34 mouse cellular contexts compared by ENCODE assay signal in the genomic region with DNA sequence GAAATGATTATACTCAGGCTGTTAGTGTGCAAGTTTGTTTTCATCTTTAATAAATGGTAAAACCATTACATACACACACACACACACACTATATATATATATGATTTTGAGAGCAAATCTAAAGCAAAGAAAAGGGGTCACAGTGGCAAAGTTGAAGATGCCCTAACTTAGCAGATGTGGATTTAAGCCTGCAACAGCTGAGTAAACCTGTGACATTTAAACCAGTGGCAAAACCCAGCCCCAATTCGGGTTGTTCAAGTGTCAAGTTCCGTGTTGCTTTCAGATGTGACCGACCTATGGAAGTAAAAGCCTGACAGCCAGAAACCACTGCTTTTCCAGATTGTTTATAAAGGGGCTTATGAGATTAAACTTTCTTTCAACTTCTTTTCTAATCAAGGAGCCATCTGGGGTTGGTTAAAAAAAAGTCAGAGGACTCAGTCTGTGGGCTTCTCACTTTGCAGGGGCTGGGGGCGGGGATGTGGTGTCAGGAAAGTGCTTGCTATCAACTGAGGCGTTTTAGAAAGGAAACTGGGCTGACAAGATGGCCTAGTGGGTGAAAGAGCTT. TPM values are rescaled to one million over a fixed set of nuclear protein-coding genes. Genes with fewer than 3 reads are reported as not detected.
A peak's percentile ranks its signal among the peaks of the same experiment; 100 is the strongest.
DNase-seq lines count a peak whose midpoint lies in the region; ATAC-seq and TF ChIP-seq lines count a peak whose summit lies in the region.
"Had no signal": no experiment of that assay in that cellular context is flagged by ENCODE, and none has a peak within 500 bp of the region (broad histone marks: within the 10 kb centered on the region; RNA-seq: fewer than 3 reads in every experiment).

No protein-coding gene starts in this region.

- no peaks in the 10 kb centered on the region for H3K79me2 ChIP-seq in myocyte (ENCODE audit: control insufficient read depth, insufficient read depth)

- no peak for DNase-seq in kidney, postnatal 14 days
- peak; percentile 26 for DNase-seq in 416B (ENCODE audit: low read depth)
- DNase-seq in embryonic facial prominence, embryonic 10.5 days (ENCODE audit: low spot score), result peak; percentile 60
- DNase-seq: adrenal gland, adult 2 months; adrenal gland, postnatal 36 days; cerebellum, adult 2 months; cerebellum, postnatal 25 days; heart, adult 2 months; heart, postnatal 10 days; kidney, adult 18-20 months; kidney, postnatal 4 days; layer of hippocampus, adult 9-11 months; midbrain, embryonic 14.5 days; right cerebral cortex, postnatal 4 days; thymus, adult 2 months; thymus, postnatal 36 days had no signal

- H3K36me3 ChIP-seq in kidney, embryonic 14.5 days (ENCODE audit: control insufficient read depth, insufficient read depth, low read length), result peaks cover 5% of the 10 kb centered on the region; the same call in 1 of the 2 replicates
- H3K36me3 ChIP-seq in embryonic facial prominence, embryonic 10.5 days (replicated peaks), result peaks cover 11% of the 10 kb centered on the region
- no peaks in the 10 kb centered on the region for H3K36me3 ChIP-seq in myocyte (ENCODE audit: control insufficient read depth, insufficient read depth)
- H3K36me3 ChIP-seq in hindbrain, embryonic 12.5 days, result peaks cover 10% of the 10 kb centered on the region
- peaks cover 12% of the 10 kb centered on the region for H3K36me3 ChIP-seq in forebrain, embryonic 15.5 days
- H3K36me3 ChIP-seq: liver, embryonic 15.5 days had no signal

- H3K27ac ChIP-seq in kidney, embryonic 14.5 days (ENCODE audit: low read depth, low read length), result no peak overlapping the region
- no peak overlapping the region for H3K27ac ChIP-seq in embryonic facial prominence, embryonic 10.5 days (replicated peaks)
- H3K27ac ChIP-seq in hindbrain, embryonic 12.5 days, result no peak overlapping the region
- H3K27ac ChIP-seq in forebrain, embryonic 15.5 days (replicated peaks), result no peak overlapping the region
- H3K27ac ChIP-seq: forebrain, embryonic 10.5 days; heart, adult 2 months; heart, embryonic 13.5 days; hindbrain, embryonic 15.5 days; liver, embryonic 15.5 days; lung, embryonic 15.5 days had no signal

- H3K27me3 ChIP-seq in kidney, embryonic 14.5 days (ENCODE audit: control insufficient read depth, insufficient read depth, low read length), result no peaks in the 10 kb centered on the region
- peaks cover 16% of the 10 kb centered on the region for H3K27me3 ChIP-seq in embryonic facial prominence, embryonic 10.5 days (replicated peaks; ENCODE audit: low read depth, poor library complexity, severe bottlenecking)
- no peaks in the 10 kb centered on the region for H3K27me3 ChIP-seq in myocyte (ENCODE audit: control insufficient read depth, insufficient read depth, insufficient read length)
- H3K27me3 ChIP-seq in hindbrain, embryonic 12.5 days, result peaks cover 8% of the 10 kb centered on the region; the same call in 1 of the 2 replicates
- no peaks in the 10 kb centered on the region for H3K27me3 ChIP-seq in forebrain, embryonic 15.5 days
- H3K27me3 ChIP-seq: CH12.LX; heart, embryonic 13.5 days; hindbrain, embryonic 15.5 days; lung, embryonic 15.5 days had no signal

- no peak overlapping the region for H3ac ChIP-seq in myocyte (ENCODE audit: control insufficient read depth, insufficient read length)

- H3K4me3 ChIP-seq in kidney, embryonic 14.5 days (ENCODE audit: low read length), result no peak overlapping the region
- H3K4me3 ChIP-seq in embryonic facial prominence, embryonic 10.5 days, result no peak overlapping the region
- H3K4me3 ChIP-seq in myocyte, result no peak overlapping the region
- H3K4me3 ChIP-seq in hindbrain, embryonic 12.5 days, result no peak overlapping the region
- no peak overlapping the region for H3K4me3 ChIP-seq in forebrain, embryonic 15.5 days
- H3K4me3 ChIP-seq: forebrain, embryonic 10.5 days; heart, adult 2 months; heart, embryonic 13.5 days; hindbrain, embryonic 15.5 days; liver, embryonic 15.5 days; lung, embryonic 15.5 days had no signal

- H3K4me2 ChIP-seq in kidney, embryonic 14.5 days (replicated peaks; ENCODE audit: low read depth, low read length), result no peak overlapping the region
- no peak overlapping the region for H3K4me2 ChIP-seq in myocyte (ENCODE audit: low read depth)
- no peak overlapping the region for H3K4me2 ChIP-seq in hindbrain, embryonic 12.5 days (replicated peaks)
- H3K4me2 ChIP-seq in forebrain, embryonic 15.5 days (replicated peaks), result no peak overlapping the region
- H3K4me2 ChIP-seq: heart, embryonic 13.5 days; hindbrain, embryonic 15.5 days; liver, embryonic 15.5 days; lung, embryonic 15.5 days had no signal

- no peak for TF ChIP-seq POLR2A in myocyte (IDR thresholded peaks at IDR 0.05; ENCODE audit: insufficient read length, low read depth)

- H3K9me3 ChIP-seq in kidney, embryonic 14.5 days (ENCODE audit: control insufficient read depth, low read length), result no peaks in the 10 kb centered on the region
- no peaks in the 10 kb centered on the region for H3K9me3 ChIP-seq in embryonic facial prominence, embryonic 10.5 days
- H3K9me3 ChIP-seq in hindbrain, embryonic 12.5 days (replicated peaks), result no peaks in the 10 kb centered on the region
- no peaks in the 10 kb centered on the region for H3K9me3 ChIP-seq in forebrain, embryonic 15.5 days
- H3K9me3 ChIP-seq: forebrain, embryonic 10.5 days; heart, embryonic 13.5 days; hindbrain, embryonic 15.5 days; liver, embryonic 15.5 days; lung, embryonic 15.5 days had no signal

- H3K9ac ChIP-seq in kidney, embryonic 14.5 days (ENCODE audit: low read depth, low read length), result 0 out of 2 replicates have a peak overlapping the region, but pooled peaks have one; percentile 7
- H3K9ac ChIP-seq in hindbrain, embryonic 12.5 days, result no peak overlapping the region
- no peak overlapping the region for H3K9ac ChIP-seq in forebrain, embryonic 15.5 days (replicated peaks)
- H3K9ac ChIP-seq: heart, embryonic 13.5 days; hindbrain, embryonic 15.5 days; liver, embryonic 15.5 days; lung, embryonic 15.5 days had no signal

- ATAC-seq in kidney, embryonic 14.5 days (ENCODE audit: low FRiP score, low TSS enrichment), result no peak
- ATAC-seq in hindbrain, embryonic 12.5 days (ENCODE audit: low FRiP score), result no peak
- no peak for ATAC-seq in forebrain, embryonic 15.5 days (replicated peaks)
- ATAC-seq: activated CD4-positive, CD25-positive, alpha-beta regulatory T cell, adult 4 months; forebrain, embryonic 16.5 days had no signal

- WGBS in kidney, embryonic 14.5 days, result 33% methylated on average over 5 of the region's 5 CpGs
- 47% methylated on average over 5 of the region's 5 CpGs for WGBS in embryonic facial prominence, embryonic 10.5 days
- WGBS in hindbrain, embryonic 12.5 days, result 62% methylated on average over 5 of the region's 5 CpGs
- WGBS in forebrain, embryonic 15.5 days, result 73% methylated on average over 5 of the region's 5 CpGs

- 0 out of 2 replicates have a peak, but pooled peaks cover 6% of the 10 kb centered on the region for H3K4me1 ChIP-seq in kidney, embryonic 14.5 days (ENCODE audit: control insufficient read depth, insufficient read depth, low read length)
- H3K4me1 ChIP-seq in embryonic facial prominence, embryonic 10.5 days, result peaks cover 23% of the 10 kb centered on the region
- H3K4me1 ChIP-seq in hindbrain, embryonic 12.5 days, result peaks cover 7% of the 10 kb centered on the region; the same call in 1 of the 2 replicates
- H3K4me1 ChIP-seq in forebrain, embryonic 15.5 days, result peaks cover 12% of the 10 kb centered on the region

TF ChIP-seq in myocyte, 11 proteins besides CTCF, POLR2A, EP300 and RAD21 (continues in another document):
- TF ChIP-seq USF1 (IDR thresholded peaks at IDR 0.05; ENCODE audit: low read depth) (no peak), POLR2AphosphoS2 (IDR thresholded peaks at IDR 0.05; ENCODE audit: insufficient read length, low read depth) (no peak), MYOD1 (IDR thresholded peaks at IDR 0.05; ENCODE audit: control insufficient read depth in 1 of 3, insufficient read length in 2 of 3, low read depth in 2 of 3) (peak; percentile 39 to 80 (median 58)), SRF (IDR thresholded peaks at IDR 0.05; ENCODE audit: control insufficient read depth, insufficient read length, low read depth) (no peak), MAX (IDR thresholded peaks at IDR 0.05; ENCODE audit: low read depth) (no peak), MYOG (IDR thresholded peaks at IDR 0.05; ENCODE audit: control insufficient read depth in 1 of 3, insufficient read depth in 1 of 3, insufficient read length in 2 of 3, low read depth in 2 of 3) (no peak), REST (IDR thresholded peaks at IDR 0.05; ENCODE audit: insufficient read depth, insufficient read length) (no peak), TCF12 (IDR thresholded peaks at IDR 0.05; ENCODE audit: insufficient read depth, poor library complexity, severe bottlenecking) (peak; percentile 15)

RNA-seq across cellular contexts. Expression of a gene that starts 16.5 kb away (rescaled TPM):
- polyA plus RNA-seq in kidney, embryonic 14.5 days (2014; fragmentation: Nextera tagmentation; extraction: Ambion mirVana), result 42.1 and 49.8 TPM in 2 replicates
- 34.5 and 41.6 TPM in 2 replicates for polyA plus RNA-seq in embryonic facial prominence, embryonic 10.5 days (2016; fragmentation: Nextera tagmentation; extraction: Ambion mirVana)
- polyA plus RNA-seq in myocyte (2012; fragmentation: generic; extraction: Trizol), result 31.5 TPM
- 44.1 and 45.7 TPM in 2 replicates for polyA plus RNA-seq in hindbrain, embryonic 12.5 days (2016; fragmentation: Nextera tagmentation; extraction: Ambion mirVana)
- 67.3 and 72.6 TPM in 2 replicates for polyA plus RNA-seq in forebrain, embryonic 15.5 days (2015; fragmentation: Nextera tagmentation; extraction: Ambion mirVana)

RNA-seq across cellular contexts. Expression of a gene that starts 28.5 kb away (rescaled TPM):
- not detected in 2 replicates for polyA plus RNA-seq in kidney, embryonic 14.5 days (2014; fragmentation: Nextera tagmentation; extraction: Ambion mirVana)
- not detected in 2 replicates for polyA plus RNA-seq in embryonic facial prominence, embryonic 10.5 days (2016; fragmentation: Nextera tagmentation; extraction: Ambion mirVana)
- not detected for polyA plus RNA-seq in myocyte (2012; fragmentation: generic; extraction: Trizol)
- polyA plus RNA-seq in hindbrain, embryonic 12.5 days (2016; fragmentation: Nextera tagmentation; extraction: Ambion mirVana), result not detected in 2 replicates
- polyA plus RNA-seq in forebrain, embryonic 15.5 days (2015; fragmentation: Nextera tagmentation; extraction: Ambion mirVana), result not detected in 2 replicates
- polyA plus RNA-seq: adrenal gland, adult 2 months; cerebellum, adult 2 months; forebrain, embryonic 10.5 days; forebrain, embryonic 16.5 days; heart, adult 2 months; heart, embryonic 13.5 days; hindbrain, embryonic 15.5 days; intestine, embryonic 14.5 days; kidney, embryonic 16.5 days; limb, embryonic 11.5 days; liver, adult 2 months; liver, embryonic 15.5 days; lung, embryonic 15.5 days; midbrain, embryonic 14.5 days; neural tube, embryonic 11.5 days; spleen, adult 2 months; thymus, adult 2 months had no signal

RNA-seq across cellular contexts. Expression of a gene that starts 30.9 kb away (rescaled TPM):
- polyA plus RNA-seq in kidney, embryonic 14.5 days (2014; fragmentation: Nextera tagmentation; extraction: Ambion mirVana), result 2.2 and 6.1 TPM in 2 replicates
- 1.5 and 1.6 TPM in 2 replicates for polyA plus RNA-seq in embryonic facial prominence, embryonic 10.5 days (2016; fragmentation: Nextera tagmentation; extraction: Ambion mirVana)
- 2.4 TPM for polyA plus RNA-seq in myocyte (2012; fragmentation: generic; extraction: Trizol)
- polyA plus RNA-seq in hindbrain, embryonic 12.5 days (2016; fragmentation: Nextera tagmentation; extraction: Ambion mirVana), result 4.7 and 5.9 TPM in 2 replicates
- polyA plus RNA-seq in forebrain, embryonic 15.5 days (2015; fragmentation: Nextera tagmentation; extraction: Ambion mirVana), result 4.0 and 6.0 TPM in 2 replicates

RNA-seq across cellular contexts. Expression of a gene that starts 31.1 kb away (rescaled TPM):
- polyA plus RNA-seq in kidney, embryonic 14.5 days (2014; fragmentation: Nextera tagmentation; extraction: Ambion mirVana), result 9.7 and 11.8 TPM in 2 replicates
- 3.8 TPM in 2 replicates for polyA plus RNA-seq in embryonic facial prominence, embryonic 10.5 days (2016; fragmentation: Nextera tagmentation; extraction: Ambion mirVana)
- polyA plus RNA-seq in myocyte (2012; fragmentation: generic; extraction: Trizol), result 4.3 TPM
- polyA plus RNA-seq in hindbrain, embryonic 12.5 days (2016; fragmentation: Nextera tagmentation; extraction: Ambion mirVana), result 4.0 and 4.6 TPM in 2 replicates
- 3.7 and 5.1 TPM in 2 replicates for polyA plus RNA-seq in forebrain, embryonic 15.5 days (2015; fragmentation: Nextera tagmentation; extraction: Ambion mirVana)
